Mouse (Mus musculus) retina, postnatal 7 days (tissue): ENCODE data around the gene Nap1l5.

Experiments
- DNase-seq: peaks from one replicate; pipeline ENCODE4 v3.0.0-alpha.2; 2012; ENCODE audit warnings: low read depth, low spot score

Nap1l5 gene

GRCm38 (mm10) chr6:58906852-58907261 lies at the start of gene Nap1l5:
Nap1l5 (minus strand) TSS chr6:58907076.
- peak; percentile 23 for DNase-seq

GRCm38 (mm10) chr6:58951128-58951992 lies 44.5 kb upstream of the Nap1l5 start:
- no peak for DNase-seq

- no peak for DNase-seq
These were observed 43.5 kb upstream of the Nap1l5 start for GRCm38 (mm10) chr6:58950410-58950809.

- no peak for DNase-seq
These were observed 40.0 kb upstream of the Nap1l5 start for GRCm38 (mm10) chr6:58946840-58947239.

- DNase-seq, result no peak
These were observed 39.4 kb upstream of the Nap1l5 start for GRCm38 (mm10) chr6:58946246-58946645.

GRCm38 (mm10) chr6:58943958-58944357 lies 37.1 kb upstream of the Nap1l5 start:
- no peak for DNase-seq

GRCm38 (mm10) chr6:58942276-58942675 lies 35.4 kb upstream of the Nap1l5 start:
- DNase-seq, result no peak

GRCm38 (mm10) chr6:58937726-58938125 lies 30.9 kb upstream of the Nap1l5 start:
- DNase-seq, result no peak

GRCm38 (mm10) chr6:58934144-58934543 lies 27.3 kb upstream of the Nap1l5 start:
- DNase-seq, result no peak

- DNase-seq, result peak; percentile 3
These were observed 26.5 kb upstream of the Nap1l5 start for GRCm38 (mm10) chr6:58933189-58933913.

GRCm38 (mm10) chr6:58932515-58933188 lies 25.8 kb upstream of the Nap1l5 start:
- DNase-seq, result no peak

GRCm38 (mm10) chr6:58931149-58931548 lies 24.3 kb upstream of the Nap1l5 start:
- DNase-seq, result no peak

GRCm38 (mm10) chr6:58929911-58930431 lies 23.1 kb upstream of the Nap1l5 start:
- DNase-seq, result no peak

- no peak for DNase-seq
These were observed 21.0 kb upstream of the Nap1l5 start for GRCm38 (mm10) chr6:58927881-58928280.

GRCm38 (mm10) chr6:58922511-58922910 lies 15.6 kb upstream of the Nap1l5 start:
- no peak for DNase-seq

GRCm38 (mm10) chr6:58921623-58922022 lies 14.7 kb upstream of the Nap1l5 start:
- no peak for DNase-seq

- DNase-seq, result no peak
These were observed 13.9 kb upstream of the Nap1l5 start for GRCm38 (mm10) chr6:58920735-58921134.

GRCm38 (mm10) chr6:58916498-58916897 lies 9.6 kb upstream of the Nap1l5 start:
- no peak for DNase-seq

- DNase-seq, result no peak
These were observed 7.1 kb upstream of the Nap1l5 start for GRCm38 (mm10) chr6:58913971-58914370.

GRCm38 (mm10) chr6:58913551-58913950 lies 6.7 kb upstream of the Nap1l5 start:
- DNase-seq, result no peak

GRCm38 (mm10) chr6:58912842-58913241 lies 6.0 kb upstream of the Nap1l5 start:
- DNase-seq, result no peak

- no peak for DNase-seq
These were observed 915 bp upstream of the Nap1l5 start for GRCm38 (mm10) chr6:58907791-58908190.
